Mouse (Mus musculus) liver, postnatal 0 days (tissue): ENCODE measurements around the gene Chd6.

Source experiments
- CTCF ChIP-seq: sonication (generic); IDR thresholded peaks from 2 replicates; pipeline ENCODE4 v1.5.1; 2016; ENCODE audit warnings: antibody characterized with exemption, low read depth
- EP300 ChIP-seq: IDR thresholded peaks from 2 replicates; pipeline ENCODE4 v1.6.1; 2016; ENCODE audit warnings: antibody characterized with exemption, low read depth, mild to moderate bottlenecking

DNA sequence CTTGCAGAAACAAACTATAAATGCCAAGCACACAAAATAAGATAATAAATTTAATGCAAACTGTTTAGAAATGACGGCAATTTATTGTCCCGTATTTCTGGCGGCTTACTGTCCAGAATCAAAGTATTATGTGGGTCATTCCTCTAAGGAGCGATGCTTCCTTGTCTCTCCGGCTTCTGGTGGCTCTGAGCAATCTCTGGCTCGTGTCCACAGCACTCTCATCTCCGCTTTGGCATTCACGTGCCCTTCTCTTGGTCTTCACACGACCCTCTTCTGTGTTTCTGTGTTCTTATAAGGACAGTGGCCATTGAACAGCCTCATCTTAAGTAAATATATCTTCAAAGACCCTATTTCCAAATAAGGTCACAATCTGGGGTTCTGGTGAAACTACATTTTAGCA is 194.2 kb downstream of the Chd6 start:
- TF ChIP-seq EP300 (no peak), CTCF (no peak)
